Mouse (Mus musculus) heart, adult 2 months (tissue): ENCODE measurements at regions not wholly inside any gene's neighbourhood (a gene's known extent, or its start where the extent isn't known, plus 50 kb on each side); places are given as distances from the start of the nearest gene placed in this dataset.

ENCODE experiments used
- CTCF ChIP-seq: fragments of 200-600 bp; IDR thresholded peaks from 2 replicates; pipeline ENCODE4 v1.8.1; 2022; ENCODE audit warnings: antibody characterized with exemption, mild to moderate bottlenecking, moderate library complexity
- EP300 ChIP-seq: fragments of 200-500 bp; IDR thresholded peaks from 2 replicates; pipeline ENCODE4 v1.6.1; 2011; ENCODE audit warnings: low read depth, low read length, control low read depth; ENCODE audit not compliant: insufficient read depth
- POLR2A ChIP-seq: fragments of 200-500 bp; IDR thresholded peaks from 2 replicates; pipeline ENCODE4 v1.6.1; 2011; ENCODE audit warnings: mild to moderate bottlenecking, low read depth, low read length, control low read depth; ENCODE audit not compliant: insufficient read depth

DNA sequence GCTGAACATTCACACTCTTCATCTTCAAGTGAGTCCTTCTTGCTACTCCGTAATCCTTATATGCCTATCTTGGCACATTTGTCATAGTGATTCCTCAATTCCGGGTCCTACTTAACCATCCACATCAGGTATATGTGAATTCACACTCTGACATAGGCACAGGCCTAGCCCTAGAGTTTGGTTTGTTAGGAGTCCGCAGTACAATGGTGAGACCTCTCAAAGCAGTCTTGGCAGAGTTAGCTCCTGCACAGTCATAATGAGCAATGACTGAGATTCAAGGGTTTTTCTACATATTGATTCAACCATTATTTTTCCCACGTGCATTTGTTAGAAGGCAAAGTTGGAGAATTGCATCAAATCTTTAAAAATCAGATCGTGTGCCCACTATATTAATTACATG lies 107.1 kb upstream of the Nav3 start:
- TF ChIP-seq CTCF (no peak), POLR2A (no peak), EP300 (no peak)
